Mouse (Mus musculus): Measurements from ENCODE around the gene Il1r2.

GRCm38 (mm10) chr1:40045686-40046085, 28.2 kb upstream of the Il1r2 start:
- TF ChIP-seq CTCF (IDR thresholded peaks at IDR 0.05; ENCODE audit: borderline replicate concordance, extremely low read depth, insufficient read depth, insufficient read length) (no peak), POLR2A (IDR thresholded peaks at IDR 0.05; ENCODE audit: borderline replicate concordance, extremely low read depth, insufficient read depth, insufficient read length, poor library complexity, severe bottlenecking) (no peak)
